Mouse (Mus musculus) kidney, adult 2 months (tissue): Measurements from ENCODE around the gene Aig1.

Experiments used
- CTCF ChIP-seq: fragments of 200-500 bp; conservative IDR thresholded peaks from 2 replicates; pipeline ENCODE4 v1.5.1; 2011; ENCODE audit warnings: low read depth, mild to moderate bottlenecking, control low read depth, low read length, moderate library complexity, mixed read lengths; ENCODE audit not compliant: insufficient read depth, insufficient read length
- POLR2A ChIP-seq: fragments of 200-500 bp; IDR thresholded peaks from one replicate; pipeline ENCODE4 v1.6.1; 2011; ENCODE audit warnings: low read depth, low read length, control low read depth

- TF ChIP-seq CTCF, result peak; percentile 49; the same call in 1 of the 2 replicates
- no peak for TF ChIP-seq POLR2A
These were observed 186.2 kb downstream of the Aig1 start for GRCm38 (mm10) chr10:13682565-13682964.
